Mouse (Mus musculus): ENCODE measurements around the gene Zfp276. TPM values are rescaled to one million over a fixed set of nuclear protein-coding genes. Genes with fewer than 3 reads are reported as not detected.
"Not testable (repeated sequence)": the region's sequence is repeated elsewhere in the genome, so short reads cannot be mapped to it uniquely, and the experiment has no call there.

The Zfp276 gene
- polyA plus RNA-seq, 1 experiment from 2014 or later, result 18.2 TPM

DNA sequence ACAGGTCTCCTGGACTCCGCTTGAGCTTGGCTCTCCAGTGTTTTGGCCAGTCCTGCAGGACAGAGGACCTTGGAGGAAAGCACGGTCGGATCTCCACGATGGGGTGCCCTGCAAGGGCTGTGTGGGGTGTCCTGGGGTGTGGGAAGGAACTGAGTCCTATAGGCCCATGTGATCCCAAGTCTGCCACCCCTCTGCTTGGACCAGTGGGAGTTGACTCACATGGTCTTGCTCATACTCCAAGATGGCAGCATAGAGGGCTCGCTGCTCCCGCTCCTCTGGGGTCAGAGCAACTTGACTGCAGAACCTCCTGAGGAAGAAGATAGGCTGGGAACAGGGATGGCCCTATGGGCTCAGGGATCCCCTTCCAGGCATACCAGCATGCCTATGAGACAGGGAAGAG is 6.2 kb upstream of the Zfp276 start:
- no peak for ATAC-seq (ENCODE audit: insufficient number of reproducible peaks, low FRiP score)
- Histone ChIP-seq H3K27me3 (replicated peaks) (no peaks in the 10 kb centered on the region), H3K4me1 (replicated peaks) (peaks cover 4% of the 10 kb centered on the region), H3K9me3 (replicated peaks) (no peaks in the 10 kb centered on the region), H3K36me3 (peaks cover 89% of the 10 kb centered on the region), H3K27ac (ENCODE audit: poor library complexity, severe bottlenecking) (no peak overlapping the region), H3K4me3 (no peak overlapping the region), H3K9ac (no peak overlapping the region), H3K4me2 (no peak overlapping the region)
- WGBS, result 92% methylated on average over 6 of the region's 6 CpGs

GRCm38 (mm10) chr8:123248596-123248995 is 5.4 kb upstream of the Zfp276 start:
- no peak overlapping the region for H3K9ac ChIP-seq
- peaks cover 80% of the 10 kb centered on the region for H3K36me3 ChIP-seq
- H3K4me3 ChIP-seq, result no peak overlapping the region
- H3K4me2 ChIP-seq, result no peak overlapping the region
- no peak overlapping the region for H3K27ac ChIP-seq (ENCODE audit: poor library complexity, severe bottlenecking)
- no peaks in the 10 kb centered on the region for H3K27me3 ChIP-seq (replicated peaks)
- H3K4me1 ChIP-seq (replicated peaks), result peaks cover 11% of the 10 kb centered on the region
- ATAC-seq (ENCODE audit: insufficient number of reproducible peaks, low FRiP score), result no peak
- H3K9me3 ChIP-seq (replicated peaks), result no peaks in the 10 kb centered on the region
- WGBS, result 92% methylated on average over 8 of the region's 8 CpGs

- ATAC-seq (ENCODE audit: insufficient number of reproducible peaks, low FRiP score), result no peak
- Histone ChIP-seq H3K4me2 (no peak overlapping the region), H3K4me1 (replicated peaks) (peaks cover 22% of the 10 kb centered on the region), H3K27ac (ENCODE audit: poor library complexity, severe bottlenecking) (no peak overlapping the region), H3K36me3 (peaks cover 60% of the 10 kb centered on the region), H3K9ac (no peak overlapping the region), H3K9me3 (replicated peaks) (no peaks in the 10 kb centered on the region), H3K27me3 (replicated peaks) (no peaks in the 10 kb centered on the region), H3K4me3 (no peak overlapping the region)
- 93% methylated on average over 5 of the region's 5 CpGs for WGBS
Observed at GRCm38 (mm10) chr8:123250940-123251339, 3.1 kb upstream of the Zfp276 start.

- H3K36me3 ChIP-seq, result peaks cover 59% of the 10 kb centered on the region
- H3K4me3 ChIP-seq, result peak overlapping the region; percentile 91
- no peak for ATAC-seq (ENCODE audit: insufficient number of reproducible peaks, low FRiP score)
- peak overlapping the region; percentile 97 for H3K9ac ChIP-seq
- peak overlapping the region; percentile 90 for H3K4me2 ChIP-seq
- 44% methylated on average over 4 of the region's 4 CpGs for WGBS
- 0 out of 2 replicates have a peak overlapping the region, but pooled peaks have one; percentile 21 for H3K27ac ChIP-seq (ENCODE audit: poor library complexity, severe bottlenecking)
- no peaks in the 10 kb centered on the region for H3K27me3 ChIP-seq (replicated peaks)
- H3K4me1 ChIP-seq (replicated peaks), result peaks cover 28% of the 10 kb centered on the region
- no peaks in the 10 kb centered on the region for H3K9me3 ChIP-seq (replicated peaks)
Observed at GRCm38 (mm10) chr8:123252925-123253324, 1.1 kb upstream of the Zfp276 start.

GRCm38 (mm10) chr8:123253451-123254098 is 420 bp upstream of the Zfp276 start:
- H3K4me3 ChIP-seq, result peak overlapping the region; percentile 91
- H3K27ac ChIP-seq (ENCODE audit: poor library complexity, severe bottlenecking), result peak overlapping the region; percentile 84
- no peaks in the 10 kb centered on the region for H3K9me3 ChIP-seq (replicated peaks)
- H3K27me3 ChIP-seq (replicated peaks), result no peaks in the 10 kb centered on the region
- H3K4me1 ChIP-seq (replicated peaks), result peaks cover 28% of the 10 kb centered on the region
- peak; percentile 9 for ATAC-seq (ENCODE audit: insufficient number of reproducible peaks, low FRiP score)
- peak overlapping the region; percentile 97 for H3K9ac ChIP-seq
- WGBS, result 0% methylated on average over 39 of the region's 40 CpGs
- H3K36me3 ChIP-seq, result peaks cover 59% of the 10 kb centered on the region
- peak overlapping the region; percentile 90 for H3K4me2 ChIP-seq

DNA sequence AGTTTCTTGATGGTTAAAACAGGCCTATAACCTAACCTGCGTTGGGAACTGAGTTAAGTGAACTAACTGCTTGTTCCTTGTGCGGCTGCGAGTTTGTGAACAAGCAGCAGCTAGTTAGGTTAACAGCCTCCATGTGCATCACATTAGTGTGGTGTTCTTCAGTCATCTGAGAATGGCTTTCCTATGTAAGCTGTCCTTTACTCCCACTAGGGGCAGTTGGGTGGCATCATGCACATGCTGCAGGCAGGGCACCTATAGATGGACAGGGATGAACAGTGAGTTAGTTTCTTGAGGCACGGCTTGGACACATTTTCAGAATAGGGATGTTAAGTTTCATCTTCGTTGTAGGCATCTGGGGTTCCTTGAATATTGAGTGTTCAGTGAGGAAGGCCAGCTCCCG is 1.2 kb downstream of the Zfp276 start:
- 58% methylated on average over 6 of the region's 6 CpGs for WGBS
- H3K9ac ChIP-seq, result peak overlapping the region; percentile 97
- H3K27me3 ChIP-seq (replicated peaks), result no peaks in the 10 kb centered on the region
- no peaks in the 10 kb centered on the region for H3K9me3 ChIP-seq (replicated peaks)
- H3K4me2 ChIP-seq, result peak overlapping the region; percentile 90
- H3K4me3 ChIP-seq, result peak overlapping the region; percentile 91
- H3K4me1 ChIP-seq (replicated peaks), result peaks cover 28% of the 10 kb centered on the region
- no peak for ATAC-seq (ENCODE audit: insufficient number of reproducible peaks, low FRiP score)
- H3K27ac ChIP-seq (ENCODE audit: poor library complexity, severe bottlenecking), result no peak overlapping the region
- peaks cover 61% of the 10 kb centered on the region for H3K36me3 ChIP-seq

- no peak overlapping the region for H3K4me3 ChIP-seq
- no peak overlapping the region for H3K27ac ChIP-seq (ENCODE audit: poor library complexity, severe bottlenecking)
- no peaks in the 10 kb centered on the region for H3K27me3 ChIP-seq (replicated peaks)
- no peaks in the 10 kb centered on the region for H3K9me3 ChIP-seq (replicated peaks)
- H3K4me1 ChIP-seq (replicated peaks), result peaks cover 28% of the 10 kb centered on the region
- H3K9ac ChIP-seq, result no peak overlapping the region
- 84% methylated on average over 3 of the region's 3 CpGs for WGBS
- no peak overlapping the region for H3K4me2 ChIP-seq
- H3K36me3 ChIP-seq, result peaks cover 56% of the 10 kb centered on the region
- no peak for ATAC-seq (ENCODE audit: insufficient number of reproducible peaks, low FRiP score)
Observed at GRCm38 (mm10) chr8:123257114-123257513, 3.1 kb downstream of the Zfp276 start.

DNA sequence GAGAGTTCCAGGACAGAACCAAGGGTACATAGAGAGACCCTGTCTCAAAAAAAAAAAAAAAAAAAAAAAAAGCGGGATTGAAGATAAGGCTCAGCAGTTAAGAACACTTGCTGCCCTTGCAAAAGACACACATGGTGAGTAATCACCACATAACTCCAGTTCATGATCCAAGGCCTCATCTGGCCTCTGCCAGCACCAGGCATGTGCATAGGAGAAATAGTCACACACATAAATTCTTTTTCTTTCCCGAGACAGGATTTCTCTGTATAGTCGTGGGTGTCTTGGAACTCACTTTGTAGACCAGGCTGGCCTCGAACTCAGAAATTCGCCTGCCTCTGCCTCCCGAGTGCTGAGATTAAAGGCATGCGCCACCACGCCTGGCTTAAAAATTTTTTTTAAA is 3.6 kb downstream of the Zfp276 start:
- H3K4me1 ChIP-seq (replicated peaks), result peaks cover 26% of the 10 kb centered on the region
- WGBS, result 85% methylated on average over 8 of the region's 8 CpGs
- not testable (repeated sequence) for H3K27ac ChIP-seq (ENCODE audit: poor library complexity, severe bottlenecking); H3K9me3 ChIP-seq (replicated peaks); H3K27me3 ChIP-seq (replicated peaks); H3K4me2 ChIP-seq; H3K9ac ChIP-seq; H3K4me3 ChIP-seq; ATAC-seq (ENCODE audit: insufficient number of reproducible peaks, low FRiP score)
- peaks cover 56% of the 10 kb centered on the region for H3K36me3 ChIP-seq

- Histone ChIP-seq H3K9ac (no peak overlapping the region), H3K36me3 (peaks cover 85% of the 10 kb centered on the region), H3K27ac (ENCODE audit: poor library complexity, severe bottlenecking) (no peak overlapping the region), H3K9me3 (replicated peaks) (no peaks in the 10 kb centered on the region), H3K27me3 (replicated peaks) (no peaks in the 10 kb centered on the region), H3K4me3 (no peak overlapping the region), H3K4me2 (no peak overlapping the region), H3K4me1 (replicated peaks) (peaks cover 5% of the 10 kb centered on the region; the same call in 1 of the 2 replicates)
- WGBS, result 81% methylated on average over 14 of the region's 14 CpGs
- no peak for ATAC-seq (ENCODE audit: insufficient number of reproducible peaks, low FRiP score)
Observed at GRCm38 (mm10) chr8:123267926-123268656, 14.1 kb downstream of the Zfp276 start.

DNA sequence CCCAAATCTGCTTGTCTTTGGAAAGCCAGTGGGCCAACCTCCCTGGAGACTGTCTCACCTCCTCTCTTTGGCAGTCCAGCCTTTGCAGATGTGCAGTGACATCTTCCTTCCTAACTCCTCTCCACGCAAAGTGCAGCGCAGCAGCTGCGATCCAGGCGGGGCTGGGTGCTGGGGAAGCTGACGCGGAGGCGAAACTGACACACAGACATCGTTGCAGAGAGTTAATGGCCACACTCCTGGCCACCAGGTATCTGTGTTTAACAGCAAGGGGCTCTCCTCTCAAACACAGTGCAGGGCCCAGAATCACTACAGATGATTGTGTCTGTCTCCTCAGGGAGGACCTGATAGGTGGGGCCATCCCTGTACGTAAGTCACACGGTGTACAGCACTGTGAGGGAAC is 17.2 kb downstream of the Zfp276 start:
- Histone ChIP-seq H3K4me3 (no peak overlapping the region), H3K4me1 (replicated peaks) (peaks cover 5% of the 10 kb centered on the region; the same call in 1 of the 2 replicates), H3K36me3 (peaks cover 76% of the 10 kb centered on the region), H3K4me2 (no peak overlapping the region), H3K27ac (ENCODE audit: poor library complexity, severe bottlenecking) (no peak overlapping the region), H3K27me3 (replicated peaks) (no peaks in the 10 kb centered on the region), H3K9ac (no peak overlapping the region), H3K9me3 (replicated peaks) (no peaks in the 10 kb centered on the region)
- WGBS, result 86% methylated on average over 10 of the region's 10 CpGs
- ATAC-seq (ENCODE audit: insufficient number of reproducible peaks, low FRiP score), result no peak

DNA sequence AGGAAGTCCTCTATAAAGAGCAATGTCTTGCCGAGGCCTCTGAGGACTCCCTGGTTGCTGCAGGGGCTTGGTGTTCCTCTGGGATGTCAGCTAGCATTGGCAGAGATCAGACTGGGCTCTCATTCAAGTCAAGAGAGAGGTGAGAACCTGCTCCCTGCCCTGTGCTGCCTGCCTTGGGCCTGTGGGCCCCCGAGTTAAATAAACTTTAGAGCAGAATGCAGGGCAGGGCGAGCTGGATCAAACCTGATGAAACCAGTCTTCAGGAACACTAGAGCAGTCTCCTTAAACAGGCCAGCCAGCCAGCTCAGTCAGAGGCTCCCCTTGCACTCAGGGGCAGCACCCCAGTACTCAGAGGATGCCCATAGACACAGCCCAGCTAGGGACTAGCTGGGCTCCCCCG is 17.9 kb downstream of the Zfp276 start:
- Histone ChIP-seq H3K27ac (ENCODE audit: poor library complexity, severe bottlenecking) (no peak overlapping the region), H3K4me2 (no peak overlapping the region), H3K4me3 (no peak overlapping the region), H3K36me3 (peaks cover 71% of the 10 kb centered on the region), H3K9ac (no peak overlapping the region), H3K27me3 (replicated peaks) (no peaks in the 10 kb centered on the region), H3K9me3 (replicated peaks) (no peaks in the 10 kb centered on the region), H3K4me1 (replicated peaks) (peaks cover 5% of the 10 kb centered on the region; the same call in 1 of the 2 replicates)
- no peak for ATAC-seq (ENCODE audit: insufficient number of reproducible peaks, low FRiP score)
- WGBS, result 71% methylated on average over 4 of the region's 4 CpGs
